Mouse (Mus musculus): Measurements from ENCODE around the gene Tmod1.

DNA sequence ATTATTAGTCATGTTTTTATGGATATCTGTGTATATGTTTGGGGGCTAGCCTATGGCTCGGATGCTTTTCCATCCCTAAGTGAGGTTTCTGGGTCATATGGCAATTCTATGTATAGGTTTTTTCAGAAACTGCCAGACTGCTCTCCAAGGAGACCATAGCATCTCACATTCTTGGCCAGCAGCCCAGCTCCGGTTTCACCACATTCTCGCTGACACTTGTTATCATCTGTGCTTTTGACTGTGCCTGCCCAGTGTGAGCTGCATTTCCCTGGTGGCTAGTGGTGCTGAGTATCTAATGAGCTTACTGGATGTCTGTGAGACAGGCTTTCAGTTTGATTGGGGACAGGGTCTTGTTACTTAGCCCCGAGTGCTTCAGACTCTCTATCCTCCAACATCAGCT lies 35.0 kb downstream of the Tmod1 start:
- no peak for TF ChIP-seq CTCF (IDR thresholded peaks at IDR 0.05; ENCODE audit: low read depth)
- no peak for TF ChIP-seq EP300 (IDR thresholded peaks at IDR 0.05; ENCODE audit: low read depth)
